Mouse (Mus musculus) splenic B cell, adult 2 months (primary cell): ENCODE results near the gene Uqcrc1.

Source experiments
- DNase-seq: peaks from one replicate; pipeline ENCODE4 v3.0.0-alpha.2; 2011; ENCODE audit warnings: low read depth, low spot score
- H3K27me3 ChIP-seq: 2 replicates; pipeline ENCODE4 v1.6.1; 2012; ENCODE audit warnings: mild to moderate bottlenecking, low read length, moderate library complexity, mixed read lengths; ENCODE audit not compliant: control insufficient read depth, poor library complexity, insufficient read depth, severe bottlenecking
- H3K36me3 ChIP-seq: 2 replicates; pipeline ENCODE4 v1.6.1; 2012; ENCODE audit warnings: mild to moderate bottlenecking, low read length, moderate library complexity, mixed read lengths; ENCODE audit not compliant: control insufficient read depth, poor library complexity, insufficient read depth, severe bottlenecking

The Uqcrc1 gene

GRCm38 (mm10) chr9:108955846-108956245 lies 19.4 kb downstream of the Uqcrc1 start:
- DNase-seq, result no peak
- no peaks in the 10 kb centered on the region for H3K36me3 ChIP-seq
- no peaks in the 10 kb centered on the region for H3K27me3 ChIP-seq

DNA sequence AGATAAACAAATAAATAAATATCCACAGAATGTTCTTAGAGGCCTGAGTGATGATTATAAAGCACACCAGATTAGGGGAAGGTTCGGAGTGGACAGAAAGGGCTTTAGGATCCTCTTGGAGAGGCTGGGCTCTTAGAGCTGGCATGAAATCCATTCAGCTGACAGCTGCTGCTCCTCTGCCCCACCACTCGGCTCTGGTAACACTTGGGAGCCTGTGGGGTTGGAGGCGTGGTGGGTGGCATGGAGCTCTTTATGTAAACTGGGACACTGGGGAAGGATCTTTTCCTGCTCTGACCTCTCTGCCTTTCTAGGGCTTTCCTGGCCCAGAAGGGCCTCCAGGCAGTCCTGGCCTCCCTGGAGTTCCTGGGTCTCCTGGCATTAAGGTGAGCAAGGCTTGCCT lies 27.1 kb downstream of the Uqcrc1 start:
- DNase-seq, result no peak
- H3K27me3 ChIP-seq, result no peaks in the 10 kb centered on the region
- H3K36me3 ChIP-seq, result no peaks in the 10 kb centered on the region

GRCm38 (mm10) chr9:108964338-108964737 lies 27.9 kb downstream of the Uqcrc1 start:
- H3K27me3 ChIP-seq, result no peaks in the 10 kb centered on the region; the same call in 1 of the 2 replicates
- no peaks in the 10 kb centered on the region for H3K36me3 ChIP-seq
- no peak for DNase-seq

- no peak for DNase-seq
- H3K36me3 ChIP-seq, result no peaks in the 10 kb centered on the region
- H3K27me3 ChIP-seq, result no peaks in the 10 kb centered on the region; the same call in 1 of the 2 replicates
Measured at GRCm38 (mm10) chr9:108970623-108971022, 34.2 kb downstream of the Uqcrc1 start.

DNA sequence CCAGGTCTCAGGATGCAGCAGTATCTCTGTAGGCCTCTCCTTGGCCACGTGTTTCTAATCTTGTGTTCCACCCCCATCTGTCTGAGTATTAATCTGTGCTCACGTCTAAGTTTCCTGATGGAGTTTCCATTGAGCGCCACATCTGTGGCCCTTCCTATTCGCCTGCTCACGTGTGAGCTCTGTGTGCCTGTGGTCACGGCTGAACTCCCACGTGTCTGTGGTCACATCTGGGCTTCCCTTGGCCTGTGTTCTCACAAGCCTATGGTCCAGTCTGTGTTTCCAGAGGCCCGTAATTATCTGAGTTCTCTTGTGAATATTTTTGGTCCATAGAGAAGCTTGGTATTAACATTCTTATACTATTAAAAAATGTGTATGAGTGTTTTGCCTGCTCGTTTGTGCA lies 40.0 kb downstream of the Uqcrc1 start:
- no peaks in the 10 kb centered on the region for H3K36me3 ChIP-seq
- DNase-seq, result no peak

DNA sequence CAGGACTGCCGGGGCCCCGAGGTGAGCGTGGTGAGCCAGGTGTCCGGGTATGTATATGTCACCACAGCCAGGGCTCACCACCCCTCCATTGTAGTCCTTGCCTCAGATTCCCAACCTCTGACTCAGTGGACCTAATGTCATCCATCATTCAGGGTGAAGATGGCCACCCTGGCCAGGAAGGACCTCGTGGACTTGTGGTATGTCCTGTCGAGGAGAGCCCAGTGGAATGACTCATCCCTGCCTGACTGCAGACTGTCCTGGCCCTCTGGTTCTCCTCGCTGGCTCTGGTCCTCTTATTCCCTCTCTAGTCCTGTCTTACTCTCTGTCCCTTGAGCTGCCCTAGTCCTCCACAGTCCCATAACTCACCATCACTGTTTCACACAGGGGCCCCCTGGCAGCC lies 41.5 kb downstream of the Uqcrc1 start:
- no peak for DNase-seq
- no peaks in the 10 kb centered on the region for H3K36me3 ChIP-seq
- no peaks in the 10 kb centered on the region for H3K27me3 ChIP-seq

More for the DNA sequence above, 40.0 kb downstream of the Uqcrc1 start:
- no peaks in the 10 kb centered on the region for H3K27me3 ChIP-seq

DNA sequence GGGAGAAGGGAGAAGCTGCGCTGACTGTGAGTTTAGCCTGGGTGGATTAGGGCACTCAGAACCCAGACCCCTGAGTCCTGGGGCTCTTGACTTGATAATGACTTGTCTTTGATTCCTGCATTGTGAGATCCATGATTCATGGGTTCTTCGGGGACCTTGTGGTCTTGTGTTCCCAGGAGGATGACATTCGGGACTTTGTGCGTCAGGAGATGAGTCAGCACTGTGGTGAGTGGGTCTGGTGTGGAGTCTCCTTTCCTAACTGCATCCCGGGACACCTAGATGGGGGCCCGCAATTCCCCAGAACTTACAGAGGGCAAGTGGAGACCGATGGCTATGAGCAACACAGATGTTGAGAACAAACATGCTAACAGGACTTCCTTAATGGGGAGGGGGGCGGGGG lies 46.1 kb downstream of the Uqcrc1 start:
- Histone ChIP-seq H3K27me3 (no peaks in the 10 kb centered on the region), H3K36me3 (no peaks in the 10 kb centered on the region)
- DNase-seq, result no peak

DNA sequence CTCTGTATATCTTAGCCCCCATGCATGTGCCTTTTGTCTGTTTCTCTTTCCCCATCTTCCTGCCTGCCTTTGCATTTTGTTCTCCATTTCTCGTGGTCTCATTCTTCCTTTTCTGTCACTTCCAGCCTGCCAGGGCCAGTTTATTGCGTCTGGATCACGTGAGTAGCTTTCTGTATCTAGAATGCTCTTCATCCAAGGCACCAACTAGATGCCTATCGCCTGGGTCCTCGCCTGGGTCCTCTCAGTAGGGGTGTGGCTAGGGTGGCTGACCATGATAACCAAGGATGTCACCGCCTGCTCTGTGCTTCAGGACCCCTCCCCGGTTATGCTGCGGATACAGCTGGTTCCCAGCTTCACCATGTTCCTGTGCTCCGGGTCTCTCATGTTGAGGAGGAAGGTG lies 46.8 kb downstream of the Uqcrc1 start:
- DNase-seq, result no peak
- Histone ChIP-seq H3K36me3 (no peaks in the 10 kb centered on the region), H3K27me3 (no peaks in the 10 kb centered on the region)

DNA sequence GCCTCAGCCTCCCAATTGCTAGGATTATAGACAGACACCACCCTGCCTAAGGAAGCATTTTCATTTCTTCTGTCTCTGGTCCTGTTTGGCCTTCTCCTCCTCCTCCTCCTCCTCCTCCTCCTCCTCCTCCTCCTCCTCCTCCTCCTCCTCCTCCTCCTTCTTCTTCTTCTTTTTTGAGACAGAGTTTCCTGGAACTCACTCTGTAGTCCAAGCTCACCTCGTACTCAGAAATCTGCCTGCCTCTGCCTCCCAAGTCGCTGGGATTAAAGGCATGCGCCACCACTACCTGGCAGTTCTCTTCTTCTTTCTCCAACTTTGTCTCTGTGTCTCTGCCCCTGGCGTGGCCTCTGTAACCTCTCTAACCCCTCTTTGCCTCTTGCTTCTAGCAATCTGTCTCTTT lies 49.3 kb downstream of the Uqcrc1 start, which contains the start of gene Ucn2:
Gene Ucn2 (plus strand): TSS at position 301 of the 400 bp plus-strand sequence.
- no peak for DNase-seq
- no peaks in the 10 kb centered on the region for H3K27me3 ChIP-seq
- no peaks in the 10 kb centered on the region for H3K36me3 ChIP-seq

- H3K36me3 ChIP-seq, result no peaks in the 10 kb centered on the region
- DNase-seq, result no peak
- no peaks in the 10 kb centered on the region for H3K27me3 ChIP-seq
Measured at GRCm38 (mm10) chr9:108987704-108988350, 51.4 kb downstream of the Uqcrc1 start.

DNA sequence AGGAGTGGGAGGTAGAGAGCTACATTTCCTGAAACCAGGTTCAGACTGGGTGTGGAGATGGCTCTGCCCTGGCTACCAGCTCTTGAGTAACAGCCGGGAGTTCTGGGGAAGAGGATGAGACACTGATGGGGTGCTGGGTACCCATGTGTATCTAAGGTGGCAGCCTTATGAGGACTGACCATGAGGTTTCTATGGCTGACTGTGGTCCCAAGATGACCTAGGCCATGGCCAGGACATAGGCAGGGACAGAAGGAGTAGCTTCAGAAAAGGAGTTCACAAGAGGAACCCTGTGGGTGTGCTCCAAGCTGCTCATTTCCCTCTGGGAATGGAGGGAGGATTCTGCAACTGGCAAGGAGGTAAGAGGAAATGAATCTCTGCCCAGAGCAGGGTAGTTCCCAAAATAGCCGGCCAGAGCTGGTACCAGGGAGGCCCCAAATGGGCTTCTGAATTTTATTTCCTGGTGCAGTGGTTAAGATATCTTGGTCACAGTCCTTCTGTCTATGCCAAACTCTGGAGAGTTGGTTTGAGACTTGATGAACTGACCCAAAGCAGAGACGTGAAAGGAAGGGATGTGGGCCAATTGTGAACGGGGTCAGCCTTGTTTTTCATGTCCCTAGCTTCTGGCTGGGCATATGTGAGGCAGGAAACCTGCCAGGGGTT lies 53.5 kb downstream of the Uqcrc1 start:
- DNase-seq, result no peak
- Histone ChIP-seq H3K36me3 (no peaks in the 10 kb centered on the region), H3K27me3 (no peaks in the 10 kb centered on the region)

DNA sequence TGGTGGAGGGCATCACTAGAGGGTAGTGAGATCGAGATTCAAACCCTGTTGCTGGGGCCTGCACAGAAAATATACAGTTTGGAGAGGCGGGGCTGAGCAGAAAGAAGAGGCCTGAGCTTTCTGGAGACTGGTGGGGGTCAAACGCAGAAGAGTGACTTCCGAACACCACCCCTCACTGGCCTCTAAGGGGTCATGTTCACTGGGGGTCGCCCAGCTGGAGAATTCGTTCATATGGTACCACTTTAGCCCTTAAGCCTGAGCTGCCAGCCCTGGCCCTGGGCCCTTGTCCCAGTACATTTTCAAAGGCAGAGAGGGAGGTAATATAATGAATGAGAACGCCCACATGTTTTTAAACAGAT lies 54.0 kb downstream of the Uqcrc1 start:
- Histone ChIP-seq H3K36me3 (no peaks in the 10 kb centered on the region), H3K27me3 (no peaks in the 10 kb centered on the region)
- DNase-seq, result no peak

- DNase-seq, result peak; percentile 99
- no peaks in the 10 kb centered on the region for H3K36me3 ChIP-seq
- no peaks in the 10 kb centered on the region for H3K27me3 ChIP-seq
Measured at GRCm38 (mm10) chr9:108991428-108992084, 55.1 kb downstream of the Uqcrc1 start, which contains the start of gene Pfkfb4. Pfkfb4 (plus strand) TSS chr9:108991778.

- Histone ChIP-seq H3K27me3 (no peaks in the 10 kb centered on the region), H3K36me3 (no peaks in the 10 kb centered on the region)
- no peak for DNase-seq
Measured at GRCm38 (mm10) chr9:108992085-108992469, 55.6 kb downstream of the Uqcrc1 start.

- no peak for DNase-seq
- Histone ChIP-seq H3K27me3 (no peaks in the 10 kb centered on the region), H3K36me3 (no peaks in the 10 kb centered on the region)
Measured at GRCm38 (mm10) chr9:108992620-108993361, 56.4 kb downstream of the Uqcrc1 start.
